Mouse (Mus musculus) bone marrow, adult 2 months (tissue): ENCODE data around the gene Tcte2.

ENCODE experiments used
- CTCF ChIP-seq: fragments of 200-500 bp; IDR thresholded peaks from 2 replicates; pipeline ENCODE4 v1.5.1; 2011; ENCODE audit warnings: low read length, control low read depth; ENCODE audit not compliant: control insufficient read depth, insufficient read depth
- POLR2A ChIP-seq: fragments of 200-500 bp; IDR thresholded peaks from 2 replicates; pipeline ENCODE4 v1.6.1; 2011; ENCODE audit warnings: low read depth, mild to moderate bottlenecking, control low read depth, low read length, borderline replicate concordance; ENCODE audit not compliant: control insufficient read depth

- TF ChIP-seq CTCF (no peak), POLR2A (no peak)
Observed at GRCm38 (mm10) chr17:13730980-13731726, 30.5 kb downstream of the Tcte2 start.
